Mouse (Mus musculus): ENCODE results near the gene Olfr486. TPM values are rescaled to one million over a fixed set of nuclear protein-coding genes. Genes with fewer than 3 reads are reported as not detected.

Olfr486 gene
- polyA plus RNA-seq, 1 experiment from 2014 or later = not detected

Other genes starting within 250 kb of the Olfr486 start
- gene Olfr473, start 242.3 kb downstream of the Olfr486 start, polyA plus RNA-seq (2015; fragmentation: Nextera tagmentation; extraction: Ambion mirVana) = not detected in 2 replicates
- gene Olfr474, start 218.1 kb downstream of the Olfr486 start, polyA plus RNA-seq (2015; fragmentation: Nextera tagmentation; extraction: Ambion mirVana) = not detected in 2 replicates
- not detected in 2 replicates for gene Olfr476, start 207.9 kb downstream of the Olfr486 start, polyA plus RNA-seq (2015; fragmentation: Nextera tagmentation; extraction: Ambion mirVana)
- gene Olfr477, start 186.0 kb downstream of the Olfr486 start, polyA plus RNA-seq (2015; fragmentation: Nextera tagmentation; extraction: Ambion mirVana) = not detected in 2 replicates
- gene Olfr478, start 138.8 kb downstream of the Olfr486 start, polyA plus RNA-seq (2015; fragmentation: Nextera tagmentation; extraction: Ambion mirVana) = not detected in 2 replicates
- gene Olfr479, start 122.0 kb downstream of the Olfr486 start, polyA plus RNA-seq (2015; fragmentation: Nextera tagmentation; extraction: Ambion mirVana) = not detected in 2 replicates
- gene Olfr480, start 105.4 kb downstream of the Olfr486 start, polyA plus RNA-seq (2015; fragmentation: Nextera tagmentation; extraction: Ambion mirVana) = not detected in 2 replicates
- not detected in 2 replicates for gene Olfr481, start 92.9 kb downstream of the Olfr486 start, polyA plus RNA-seq (2015; fragmentation: Nextera tagmentation; extraction: Ambion mirVana)
- gene Olfr482, start 75.2 kb downstream of the Olfr486 start, polyA plus RNA-seq (2015; fragmentation: Nextera tagmentation; extraction: Ambion mirVana) = 0.11 and 0.20 TPM in 2 replicates
- not detected in 2 replicates for gene Olfr483, start 71.9 kb downstream of the Olfr486 start, polyA plus RNA-seq (2015; fragmentation: Nextera tagmentation; extraction: Ambion mirVana)
- gene Olfr484, start 45.3 kb downstream of the Olfr486 start, polyA plus RNA-seq (2015; fragmentation: Nextera tagmentation; extraction: Ambion mirVana) = not detected in 2 replicates
- gene Olfr485, start 12.9 kb downstream of the Olfr486 start, polyA plus RNA-seq (2015; fragmentation: Nextera tagmentation; extraction: Ambion mirVana) = not detected in 2 replicates
- gene Olfr487, start 41.9 kb upstream of the Olfr486 start, polyA plus RNA-seq (2015; fragmentation: Nextera tagmentation; extraction: Ambion mirVana) = not detected in 2 replicates
- not detected in 2 replicates for gene Olfr488, start 85.6 kb upstream of the Olfr486 start, polyA plus RNA-seq (2015; fragmentation: Nextera tagmentation; extraction: Ambion mirVana)
- gene Olfr490, start 116.2 kb upstream of the Olfr486 start, polyA plus RNA-seq (2015; fragmentation: Nextera tagmentation; extraction: Ambion mirVana) = not detected in 2 replicates
- not detected in 2 replicates for gene Olfr491, start 140.7 kb upstream of the Olfr486 start, polyA plus RNA-seq (2015; fragmentation: Nextera tagmentation; extraction: Ambion mirVana)
- not detected in 2 replicates for gene Olfr492, start 150.9 kb upstream of the Olfr486 start, polyA plus RNA-seq (2015; fragmentation: Nextera tagmentation; extraction: Ambion mirVana)
- not detected in 2 replicates for gene Olfr493, start 174.2 kb upstream of the Olfr486 start, polyA plus RNA-seq (2015; fragmentation: Nextera tagmentation; extraction: Ambion mirVana)
- gene Olfr494, start 192.6 kb upstream of the Olfr486 start, polyA plus RNA-seq (2015; fragmentation: Nextera tagmentation; extraction: Ambion mirVana) = not detected in 2 replicates
- gene Olfr495, start 220.4 kb upstream of the Olfr486 start, polyA plus RNA-seq (2015; fragmentation: Nextera tagmentation; extraction: Ambion mirVana) = not detected in 2 replicates
- gene Olfr497, start 247.7 kb upstream of the Olfr486 start, polyA plus RNA-seq (2015; fragmentation: Nextera tagmentation; extraction: Ambion mirVana) = not detected in 2 replicates

Data from lung, embryonic 16.5 days (tissue).